Mouse (Mus musculus): ENCODE results near the gene Nkain4.
A peak's percentile ranks its signal among the peaks of the same experiment; 100 is the strongest.

Gene Nkain4

DNA sequence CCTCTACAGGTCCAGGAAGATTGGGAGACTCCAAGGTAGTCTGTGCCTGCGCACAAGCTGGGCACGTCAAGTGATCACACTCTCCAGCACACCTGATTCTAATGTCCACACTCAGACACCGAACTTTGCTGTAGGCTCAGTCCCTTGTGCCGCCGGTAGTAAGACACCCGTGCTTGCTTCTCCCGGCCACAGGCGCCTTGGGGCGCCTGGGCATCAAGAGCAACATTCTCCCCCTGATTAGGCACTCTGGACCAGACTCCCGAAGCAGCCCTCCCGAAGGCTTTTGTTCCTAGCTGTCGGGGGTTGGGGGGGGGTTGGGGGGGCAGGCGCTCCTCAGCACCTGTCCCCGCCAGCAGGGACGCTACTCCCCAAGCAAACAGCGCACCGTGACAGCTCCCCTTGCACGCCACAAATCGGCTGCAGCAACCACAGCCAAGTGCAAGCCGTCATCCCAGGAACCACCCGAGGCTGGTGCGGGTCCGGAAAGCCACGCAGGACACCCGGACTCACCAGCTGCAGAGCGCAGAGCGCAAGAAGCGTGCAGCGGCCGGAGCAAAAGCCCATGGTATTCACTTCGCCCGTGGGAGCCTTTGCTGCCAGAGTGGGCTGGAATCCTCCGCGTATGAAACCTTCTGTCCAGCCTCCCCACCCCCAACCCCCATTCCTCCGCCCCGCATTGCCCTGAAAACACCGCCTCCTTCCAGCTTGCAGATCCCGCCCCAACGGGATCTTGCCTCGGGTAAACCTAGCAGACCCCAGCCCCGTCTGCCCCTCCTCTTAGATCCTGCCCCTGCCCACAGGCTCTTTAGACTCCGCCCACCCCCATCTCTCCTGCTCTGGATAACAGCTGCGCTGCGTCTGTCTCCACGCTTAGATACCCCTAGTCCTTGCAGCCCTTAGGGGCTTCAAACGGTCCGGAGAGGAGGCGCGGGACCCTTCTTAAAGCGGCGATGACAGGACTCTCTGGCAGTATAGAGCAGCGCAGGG lies at the start of gene Nkain4:
Gene Nkain4, minus strand, starts transcription at position 639 of the 987 bp plus-strand sequence.
- DNase-seq, result peak; percentile 39 to 50

DNA sequence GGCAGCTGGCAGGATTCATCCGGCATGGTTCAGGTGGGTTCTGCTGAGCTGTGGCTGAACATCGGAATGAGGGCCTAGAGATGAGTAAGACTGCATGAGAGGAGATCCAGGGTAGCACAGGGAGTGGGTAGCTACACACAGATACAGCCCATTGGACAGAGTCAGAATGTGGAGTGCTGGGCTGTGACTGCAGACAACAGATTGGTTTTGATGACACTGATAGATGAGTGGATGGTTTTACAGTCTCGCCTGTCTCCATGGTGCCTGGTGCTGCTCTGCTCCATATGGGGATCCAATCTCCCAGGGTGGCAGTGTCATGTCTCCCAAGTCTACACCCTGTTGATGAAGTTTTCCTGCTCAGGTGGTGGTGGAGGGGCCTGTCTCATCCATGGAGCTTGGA lies 42.4 kb upstream of the Nkain4 start:
- no peak for DNase-seq

DNA sequence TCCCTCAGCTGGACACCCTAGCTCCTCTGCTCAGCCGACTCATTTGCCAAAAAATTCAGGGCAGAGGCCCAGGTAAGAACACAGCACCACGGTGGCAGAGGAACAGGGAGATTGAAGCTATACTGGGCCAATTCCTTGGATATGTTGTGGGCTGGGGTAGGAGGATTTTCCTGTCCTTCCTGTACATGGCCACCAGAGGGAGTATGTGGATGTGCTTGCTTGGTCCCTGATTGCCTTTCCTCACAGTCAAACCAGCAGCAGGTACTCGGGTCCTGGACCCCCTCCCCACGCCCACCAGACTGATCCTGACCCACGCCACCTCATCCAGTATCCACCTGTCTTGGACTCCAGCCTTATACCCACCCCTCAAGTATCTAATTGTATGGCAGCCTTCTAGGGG lies 41.9 kb upstream of the Nkain4 start:
- DNase-seq, result peak; percentile 14 to 17

GRCm38 (mm10) chr2:180995457-180995856 lies 41.0 kb upstream of the Nkain4 start:
- no peak for DNase-seq

DNA sequence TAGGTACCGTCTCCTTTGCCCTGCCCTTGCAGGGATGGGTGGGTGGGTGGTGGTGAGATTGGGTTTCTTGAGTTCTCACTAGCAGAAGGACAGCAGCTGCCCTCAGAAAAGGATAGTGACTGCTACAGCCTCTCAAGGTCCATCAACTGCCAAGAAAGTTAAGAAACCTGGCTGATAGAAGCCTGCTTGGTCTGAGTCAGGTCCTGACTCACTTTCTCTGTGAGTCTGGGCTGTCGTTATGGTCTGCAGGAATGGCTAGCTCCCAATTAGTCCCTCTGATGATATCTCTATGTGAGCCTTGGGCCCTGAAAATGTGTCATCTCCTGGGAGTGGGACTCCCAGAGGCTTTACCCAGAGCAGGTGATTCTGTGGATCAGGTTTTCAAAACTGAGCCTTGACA lies 39.9 kb upstream of the Nkain4 start:
- no peak for DNase-seq

- no peak for DNase-seq
These were observed 35.8 kb upstream of the Nkain4 start for GRCm38 (mm10) chr2:180990347-180990746.

DNA sequence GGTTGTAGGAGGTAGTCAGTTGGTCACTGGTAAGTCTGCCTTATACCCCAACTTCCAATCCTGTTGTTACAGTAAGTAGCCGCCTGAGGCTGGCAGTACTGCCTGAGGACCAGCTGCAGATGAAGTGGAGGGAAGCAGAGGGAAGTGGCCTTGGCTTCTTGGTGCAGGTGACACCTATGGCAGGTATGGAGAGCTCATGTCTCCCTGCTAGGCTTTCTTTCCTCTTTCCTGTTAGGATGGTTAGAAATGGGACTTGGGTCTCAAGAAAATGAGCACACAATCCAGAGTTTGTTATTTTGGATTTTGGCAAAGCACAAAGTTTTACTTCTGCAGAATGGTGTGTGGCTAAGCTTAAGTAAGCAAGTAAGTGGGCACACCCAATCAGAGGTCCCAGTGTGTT lies 34.4 kb upstream of the Nkain4 start:
- no peak for DNase-seq

DNA sequence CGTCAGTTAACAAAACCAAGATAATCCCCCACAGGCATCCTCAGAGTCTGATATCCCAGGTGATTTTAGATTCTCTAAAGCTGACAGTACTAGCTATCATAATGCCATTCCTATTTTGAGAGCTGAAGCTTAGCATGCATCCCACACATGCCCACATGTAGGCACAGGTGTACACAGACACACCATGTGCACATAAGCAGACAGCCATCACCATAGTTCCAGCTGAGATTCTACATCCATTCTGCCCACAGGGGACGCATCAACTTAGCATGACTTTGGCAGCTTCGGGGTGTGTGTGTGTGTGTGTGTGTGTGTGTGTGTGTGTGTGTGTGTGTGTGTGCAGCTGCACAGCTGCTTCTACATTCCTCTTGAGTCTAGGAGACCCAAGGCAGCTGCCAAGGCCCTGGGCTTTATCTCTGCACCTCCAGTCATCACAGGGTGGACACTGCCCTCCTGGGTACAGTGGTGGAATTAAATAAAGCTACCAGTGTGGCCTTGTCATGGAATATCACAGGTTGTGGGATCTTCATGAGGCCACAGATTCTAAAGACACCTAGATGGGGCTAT lies 33.9 kb upstream of the Nkain4 start:
- no peak for DNase-seq

DNA sequence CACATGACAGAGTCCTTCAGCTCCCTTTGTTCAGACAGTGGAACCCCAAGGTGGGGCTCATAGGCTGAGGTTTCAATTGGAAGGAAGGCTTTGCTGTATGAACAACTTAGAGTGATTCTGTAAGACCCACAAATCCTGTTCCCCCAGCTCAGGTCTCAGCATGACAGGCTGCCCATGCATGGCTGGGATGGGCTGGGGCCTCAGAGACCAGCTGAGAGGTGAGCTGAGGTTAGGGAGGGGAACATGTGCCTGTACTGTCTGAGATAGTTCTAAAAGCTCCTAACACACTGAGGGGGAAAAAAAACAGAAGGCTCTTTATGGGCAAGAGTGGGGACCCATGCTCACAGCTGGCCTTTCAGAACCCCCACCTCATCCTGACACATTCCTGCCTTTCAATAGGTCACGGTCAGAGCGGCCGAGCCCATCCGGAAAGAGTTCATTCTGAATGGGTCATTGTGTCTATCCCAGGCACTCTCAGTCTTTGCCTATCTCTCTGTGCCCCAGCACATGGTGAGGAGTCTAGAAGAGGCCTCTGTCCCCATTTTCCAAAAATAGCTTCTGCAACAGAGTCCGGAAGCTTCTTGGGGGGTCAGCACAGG lies 33.0 kb upstream of the Nkain4 start:
- no peak for DNase-seq

DNA sequence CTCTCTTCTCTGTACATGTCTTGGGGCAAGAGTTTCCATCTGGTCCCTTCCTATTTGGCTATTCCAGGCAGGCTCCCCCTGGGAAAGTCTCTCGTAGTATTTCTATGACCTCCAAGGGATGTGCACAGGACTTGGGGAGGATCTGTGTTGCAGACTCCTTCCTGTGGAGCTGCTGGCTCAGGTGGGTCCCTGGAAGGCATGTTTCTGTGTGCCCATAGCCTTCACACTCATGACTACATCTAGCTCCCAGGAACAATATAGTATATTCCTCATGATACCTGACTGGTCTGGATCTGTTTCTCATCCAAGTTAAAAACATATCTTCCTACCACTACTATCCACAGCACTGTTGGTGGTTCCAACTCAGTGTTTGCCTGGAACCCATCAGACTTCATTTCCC lies 32.5 kb upstream of the Nkain4 start:
- no peak for DNase-seq

DNA sequence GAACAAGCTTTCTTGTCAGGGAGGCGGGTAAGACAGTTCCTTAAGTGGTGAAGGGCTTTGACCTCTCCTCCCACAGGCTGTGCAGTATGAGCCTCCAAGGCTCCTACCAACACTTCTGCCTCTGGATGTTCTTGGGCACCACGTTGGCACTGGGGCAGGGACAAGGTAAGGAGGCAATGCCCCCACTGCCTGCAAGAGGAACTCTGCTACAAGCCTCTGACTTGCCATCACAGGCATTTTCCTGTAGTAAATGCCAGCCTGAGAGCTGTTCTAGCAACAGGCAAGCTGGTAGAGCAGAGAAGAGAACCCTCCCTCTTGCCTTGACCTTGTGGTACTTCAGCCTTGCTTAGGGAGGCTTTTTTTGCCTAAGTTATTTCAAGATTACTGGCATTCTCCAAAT lies 31.9 kb upstream of the Nkain4 start, which contains the start of gene Col20a1:
Gene Col20a1, plus strand, starts transcription at position 87 of the 400 bp plus-strand sequence.
- DNase-seq, result no peak

GRCm38 (mm10) chr2:180985635-180986034 lies 31.1 kb upstream of the Nkain4 start:
- DNase-seq, result no peak

DNA sequence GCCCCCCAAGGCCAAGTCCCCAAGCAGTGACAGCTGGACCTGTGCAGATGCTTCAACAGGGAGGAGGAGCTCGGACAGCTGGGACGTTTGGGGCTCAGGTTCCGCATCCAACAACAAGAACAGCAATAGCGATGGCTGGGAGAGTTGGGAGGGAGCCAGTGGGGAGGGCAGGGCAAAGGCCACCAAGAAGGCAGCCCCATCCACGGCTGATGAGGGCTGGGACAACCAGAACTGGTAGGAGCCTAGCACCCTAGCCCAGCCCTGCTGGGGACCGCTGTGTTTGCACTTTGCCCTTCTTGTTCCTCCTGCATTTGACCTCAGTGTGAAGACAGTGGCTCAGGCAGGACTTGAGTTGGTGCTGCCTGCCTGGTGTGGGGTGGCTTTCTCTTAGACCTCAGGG lies 26.6 kb upstream of the Nkain4 start:
- no peak for DNase-seq

DNA sequence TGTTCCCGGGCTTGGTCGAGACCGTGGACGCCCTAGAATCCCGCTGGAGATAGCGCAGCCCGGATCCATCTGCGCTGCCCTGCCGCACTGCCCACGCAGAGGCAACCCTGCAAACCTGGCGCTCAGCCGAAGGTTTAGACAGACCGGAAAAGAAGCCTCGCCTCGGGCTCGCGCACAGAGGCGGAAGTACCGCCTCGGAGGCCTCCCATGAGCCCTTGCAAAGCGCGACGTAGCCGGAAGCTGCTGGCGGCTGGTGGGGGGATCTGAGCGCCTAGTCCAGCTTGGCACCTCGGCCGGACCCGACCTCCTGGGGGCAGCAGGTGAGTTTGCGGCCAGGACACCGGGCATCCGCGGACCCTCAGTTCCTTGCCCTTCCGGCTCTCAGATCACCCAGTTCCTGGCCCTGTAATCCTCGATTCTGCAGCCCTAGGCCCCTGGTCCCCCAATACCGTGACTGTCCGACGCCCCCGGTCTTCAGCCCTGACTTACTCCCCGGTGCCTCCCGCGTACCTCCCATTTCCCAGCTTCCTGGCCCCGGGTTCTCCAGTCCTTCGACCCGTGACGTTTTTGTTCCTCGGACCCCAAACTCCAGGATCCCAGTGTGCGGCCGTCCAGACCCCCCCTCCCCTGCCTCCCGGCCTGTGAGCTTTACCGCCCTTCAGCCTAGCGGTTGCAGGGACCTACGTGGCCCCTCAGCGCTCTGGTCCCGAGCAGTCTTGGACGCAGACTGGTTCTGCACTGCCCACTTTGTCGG lies 12.7 kb upstream of the Nkain4 start, which contains the start of gene Arfgap1:
Gene Arfgap1, plus strand, starts transcription at position 216 of the 754 bp plus-strand sequence.
- DNase-seq, result peak; percentile 92 to 94

GRCm38 (mm10) chr2:180966092-180966882 lies 11.8 kb upstream of the Nkain4 start:
- DNase-seq, result peak in 1 of 2 experiments; percentile 32

- peak; percentile 63 to 77 for DNase-seq
These were observed 9.5 kb upstream of the Nkain4 start for GRCm38 (mm10) chr2:180963956-180964355.

GRCm38 (mm10) chr2:180962616-180963308 lies 8.3 kb upstream of the Nkain4 start:
- DNase-seq, result peak; percentile 33 to 38

DNA sequence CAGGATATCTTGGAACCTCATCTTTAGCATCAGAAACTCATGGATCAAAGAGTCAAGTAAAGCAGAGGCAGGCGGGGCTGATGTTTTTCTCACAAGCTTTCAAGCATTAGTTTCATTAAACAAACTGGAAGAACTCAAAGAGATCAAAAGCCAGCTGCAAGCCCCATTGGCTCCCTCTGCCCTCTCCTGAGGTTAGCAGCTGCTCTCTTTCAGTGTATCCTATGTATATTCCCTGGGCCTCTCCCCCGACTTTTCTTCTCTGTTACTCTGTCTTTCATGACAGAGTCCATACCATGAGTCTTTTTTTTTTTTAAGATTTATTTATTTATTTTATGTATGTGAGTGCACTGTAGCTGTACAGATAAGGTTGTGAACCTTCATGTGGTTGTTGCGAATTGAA lies 5.7 kb upstream of the Nkain4 start:
- DNase-seq, result no peak

- DNase-seq, result no peak
These were observed 5.1 kb upstream of the Nkain4 start for GRCm38 (mm10) chr2:180959605-180960004.

DNA sequence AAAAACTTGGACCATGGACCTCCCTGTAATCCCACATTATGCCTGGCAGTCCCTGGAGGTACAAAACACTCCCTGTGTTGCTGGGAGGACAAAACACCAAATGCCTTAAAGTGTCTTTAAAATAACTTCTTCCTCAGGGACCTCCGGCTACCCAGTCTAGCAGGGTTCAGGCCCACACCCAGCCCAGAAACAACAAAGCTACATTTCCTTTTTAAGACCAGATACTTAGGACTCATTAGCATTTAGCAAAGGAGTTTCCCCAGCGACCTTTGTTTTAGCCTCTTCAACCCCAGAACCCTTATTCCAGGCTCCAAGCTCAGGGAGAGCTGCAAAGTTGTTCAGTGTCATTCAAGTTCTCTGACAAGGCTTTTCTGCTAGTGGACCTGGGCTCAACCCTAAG lies 861 bp downstream of the Nkain4 start:
- no peak for DNase-seq

DNA sequence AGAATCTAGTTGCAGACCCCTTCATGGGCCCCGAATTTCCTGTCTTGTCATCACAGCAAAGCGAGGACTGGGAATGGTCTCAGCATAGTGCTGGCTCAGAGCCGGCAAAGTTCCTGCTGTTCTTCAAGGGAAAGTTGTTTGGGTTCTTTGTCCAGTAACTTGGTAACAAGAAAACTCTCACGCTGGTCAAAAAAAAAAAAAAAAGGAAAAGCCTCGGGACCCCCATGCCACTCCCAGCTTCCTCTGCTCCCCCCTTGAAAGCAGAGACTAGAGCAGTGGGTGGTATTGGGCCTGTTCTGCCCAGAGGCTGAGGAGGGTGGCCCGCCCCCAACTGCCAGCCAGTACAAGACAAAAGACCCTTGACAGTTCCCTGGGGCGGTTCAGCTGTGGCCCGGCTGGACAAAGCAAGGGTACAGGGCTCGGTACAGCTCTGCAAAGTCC lies 1.7 kb downstream of the Nkain4 start:
- DNase-seq, result no peak

Measured in lung, adult 18-20 months (tissue).